Mouse (Mus musculus) cerebellum, postnatal 4 days (tissue): Measurements from ENCODE around the gene Arhgef26.

Source experiments
- DNase-seq, 2 experiments: peaks; one replicate each; pipeline ENCODE4 v3.0.0; 2022; ENCODE audit warnings: low spot score in 2 of 2, mixed read lengths in 1 of 2

Gene Arhgef26

DNA sequence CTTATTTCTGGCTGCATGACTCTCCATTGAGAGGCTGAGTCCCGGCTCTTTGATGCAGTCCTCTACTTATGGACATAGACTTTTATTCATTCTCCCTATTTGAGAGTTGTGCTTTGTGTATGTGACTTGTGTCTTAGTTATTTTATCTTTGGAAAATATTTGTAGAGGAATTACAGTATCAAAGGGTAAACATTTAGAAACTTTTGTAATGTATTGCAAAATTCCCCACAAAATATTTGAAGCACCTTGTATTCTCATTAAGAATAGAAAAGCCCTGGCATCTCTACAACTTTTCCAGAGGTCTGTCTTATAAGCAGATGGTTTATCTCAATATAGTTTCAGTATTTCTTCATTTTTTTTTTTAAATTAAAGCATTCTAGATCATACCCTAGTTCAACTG is 44.7 kb downstream of the Arhgef26 start:
- DNase-seq: no peak

DNA sequence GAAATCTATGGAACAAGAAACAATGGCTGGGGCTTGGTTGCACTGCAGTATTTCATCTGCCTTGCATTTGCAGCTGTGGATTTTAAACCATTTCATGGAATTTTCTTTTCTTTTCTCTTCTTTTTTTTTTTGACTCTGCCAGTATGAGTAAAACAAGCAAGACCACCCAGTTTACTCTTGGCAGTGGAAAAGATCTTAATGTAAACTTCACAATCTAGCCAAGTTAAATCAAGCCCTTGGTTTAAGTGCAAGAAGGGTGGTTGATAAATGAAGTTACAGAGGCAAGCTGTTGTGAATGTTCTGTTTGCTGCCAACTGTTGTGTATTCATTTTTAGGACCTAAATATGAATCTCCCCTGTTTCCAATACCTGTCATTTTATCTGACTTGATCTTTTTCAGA is 54.5 kb downstream of the Arhgef26 start:
- no peak for DNase-seq

DNA sequence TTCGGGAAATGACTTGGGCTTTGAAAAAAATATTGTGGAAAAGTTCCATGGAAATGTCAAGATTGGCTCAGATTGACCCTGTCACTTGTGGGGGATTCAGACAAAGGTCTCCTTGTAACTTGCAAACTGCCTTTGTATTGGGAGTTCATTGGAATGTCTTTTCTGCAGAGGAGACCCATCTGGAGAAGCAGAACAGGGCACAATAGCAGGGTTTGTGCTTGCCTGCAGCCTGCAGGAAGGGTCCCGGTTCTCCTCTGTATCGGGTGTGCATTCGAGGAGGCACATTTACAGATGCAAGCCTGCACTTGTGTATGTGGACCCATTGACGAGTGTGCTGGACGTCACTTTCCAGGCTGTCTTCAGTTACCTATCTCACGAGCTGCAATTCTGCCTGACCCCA is 56.1 kb downstream of the Arhgef26 start:
- DNase-seq: no peak

GRCm38 (mm10) chr3:62395368-62395767 is 57.2 kb downstream of the Arhgef26 start:
- DNase-seq: no peak

DNA sequence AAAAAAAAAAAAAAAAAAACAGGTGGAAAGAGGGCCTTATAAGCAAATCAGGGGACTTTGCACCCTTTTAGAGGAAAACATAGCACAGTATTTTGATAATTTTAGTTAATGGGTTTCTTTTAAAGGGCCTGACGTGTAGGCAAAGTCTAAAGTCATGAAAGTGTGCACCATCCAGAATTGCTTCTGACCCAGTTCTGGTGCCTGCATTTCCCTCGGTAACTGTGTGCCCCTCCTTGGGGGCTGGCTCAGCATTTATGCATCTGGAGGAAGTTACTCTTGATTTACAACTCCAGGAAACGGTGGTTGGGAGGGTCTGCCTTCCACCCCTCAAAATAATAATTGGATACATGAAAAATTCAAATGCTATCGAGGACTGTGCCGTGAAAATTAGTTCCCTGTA is 58.0 kb downstream of the Arhgef26 start:
- DNase-seq: no peak

GRCm38 (mm10) chr3:62398094-62398493 is 60.0 kb downstream of the Arhgef26 start:
- DNase-seq: no peak

DNA sequence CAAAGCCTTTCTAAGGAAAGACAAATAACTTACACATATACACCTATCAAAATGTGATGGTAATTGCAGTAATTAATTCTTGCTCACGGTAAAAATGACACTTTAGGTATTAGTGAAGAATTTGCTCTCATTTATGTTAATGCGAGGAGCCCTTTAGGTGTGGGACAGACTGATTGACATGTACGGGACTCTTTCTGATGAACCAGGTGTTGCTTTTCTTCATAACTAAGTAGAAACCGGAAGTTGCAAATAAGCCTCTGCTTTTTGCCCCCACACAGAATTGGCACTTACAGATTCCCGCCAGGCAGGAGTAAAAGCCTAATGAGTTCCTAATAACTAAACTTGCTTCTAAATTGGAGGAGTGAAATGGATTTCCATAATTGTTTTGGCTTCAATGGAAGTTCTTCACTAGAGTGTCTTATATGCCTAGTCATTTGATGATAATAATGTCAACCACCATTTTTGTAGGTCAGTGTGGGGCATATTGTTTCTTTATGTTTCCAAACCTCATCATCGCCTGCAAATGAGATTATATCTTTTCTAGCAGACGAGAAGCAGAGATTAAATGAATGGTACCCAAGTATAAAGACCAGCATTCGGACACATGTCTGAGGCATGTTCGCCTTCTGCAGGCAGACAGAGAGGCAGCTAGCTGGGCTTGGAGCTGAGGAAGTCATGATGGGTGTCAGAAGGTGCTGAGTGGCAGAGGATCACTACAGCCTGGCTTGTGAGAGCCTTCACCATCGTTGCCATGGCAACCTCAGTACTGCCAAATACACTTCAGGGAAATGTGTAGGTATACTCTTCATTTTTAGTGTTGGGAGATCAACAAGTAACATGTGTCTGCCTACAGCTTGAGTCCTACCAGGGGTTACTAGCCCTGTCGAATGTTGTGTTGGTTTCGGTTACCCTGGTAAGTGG is 61.9 kb downstream of the Arhgef26 start:
- DNase-seq: no peak

GRCm38 (mm10) chr3:62402466-62402865 is 64.3 kb downstream of the Arhgef26 start:
- no peak for DNase-seq

DNA sequence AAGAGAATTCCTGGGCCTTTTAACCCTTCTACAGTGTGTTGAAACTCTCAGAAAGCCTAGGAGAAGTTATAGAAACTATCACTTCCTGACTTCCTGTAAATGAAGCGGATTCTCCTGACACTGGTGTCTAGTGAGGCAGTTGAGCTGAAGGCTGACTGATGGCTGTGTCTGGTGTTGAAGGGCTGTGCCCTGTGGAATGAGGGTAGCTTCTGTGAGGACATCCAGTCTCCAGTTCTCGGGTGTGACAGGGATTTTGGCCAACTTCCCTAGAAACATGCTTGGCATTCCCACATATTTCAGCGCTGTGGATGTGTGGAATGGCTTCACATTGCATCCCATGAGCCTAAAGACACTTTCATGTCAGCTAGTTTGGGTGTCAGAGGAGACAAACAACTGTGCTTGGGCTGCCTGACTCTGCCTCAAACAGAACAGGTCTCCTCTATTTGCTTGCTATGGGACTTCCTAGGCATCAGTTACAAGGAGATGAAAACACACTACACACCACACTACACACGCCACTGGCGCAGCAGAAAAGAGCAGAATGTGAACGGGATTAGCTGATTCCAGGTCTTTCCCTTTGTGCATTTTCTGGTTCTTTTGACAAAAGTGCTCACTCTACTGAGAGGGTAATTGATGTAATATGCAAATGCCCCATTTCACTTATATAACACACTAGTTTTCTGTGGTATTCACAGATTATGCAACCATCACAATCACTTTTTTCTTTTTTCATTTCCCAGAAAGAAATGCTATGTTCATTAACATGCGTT is 66.5 kb downstream of the Arhgef26 start:
- DNase-seq: no peak

- no peak for DNase-seq
These were observed 71.5 kb downstream of the Arhgef26 start for GRCm38 (mm10) chr3:62409555-62410182.

DNA sequence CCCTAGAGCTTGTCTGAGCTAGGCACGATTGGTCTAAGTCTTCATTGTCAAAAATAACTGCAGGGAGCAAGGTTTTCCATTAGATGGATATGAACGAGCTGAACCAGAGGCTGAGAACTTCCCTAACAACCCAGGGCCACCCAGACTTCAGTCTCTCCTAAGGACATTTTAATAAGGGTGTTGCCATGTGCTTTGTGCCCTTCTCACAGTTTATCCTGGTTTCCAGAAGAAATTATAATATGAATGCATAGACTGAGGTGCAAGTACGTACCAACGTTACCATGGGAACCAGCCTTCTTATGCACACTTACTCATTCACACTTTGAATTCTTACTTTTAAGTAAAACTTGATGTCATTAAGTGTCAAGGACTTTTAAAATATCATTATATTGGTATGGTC is 72.3 kb downstream of the Arhgef26 start:
- DNase-seq: no peak

DNA sequence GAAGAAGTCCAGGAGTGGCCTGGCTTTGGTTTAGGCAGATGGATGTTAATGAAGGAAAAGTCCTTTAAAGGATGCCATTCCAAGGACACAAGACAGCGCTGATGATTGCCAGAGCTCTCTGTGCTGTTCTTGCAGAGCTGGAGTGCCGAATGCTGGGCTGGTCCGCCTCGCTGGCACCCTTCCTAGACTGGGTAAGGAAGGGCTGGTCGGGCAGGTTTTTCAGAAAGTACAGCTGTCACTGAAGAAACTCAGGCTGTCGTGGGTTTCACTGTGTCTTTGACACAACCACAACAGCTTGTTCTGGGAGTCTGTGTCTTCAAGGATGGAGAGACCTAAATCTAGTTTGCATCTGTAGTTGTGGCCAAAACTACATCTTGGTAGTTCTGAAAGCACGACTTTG is 74.6 kb downstream of the Arhgef26 start:
- DNase-seq: peak in 1 of 2 experiments; percentile 9

DNA sequence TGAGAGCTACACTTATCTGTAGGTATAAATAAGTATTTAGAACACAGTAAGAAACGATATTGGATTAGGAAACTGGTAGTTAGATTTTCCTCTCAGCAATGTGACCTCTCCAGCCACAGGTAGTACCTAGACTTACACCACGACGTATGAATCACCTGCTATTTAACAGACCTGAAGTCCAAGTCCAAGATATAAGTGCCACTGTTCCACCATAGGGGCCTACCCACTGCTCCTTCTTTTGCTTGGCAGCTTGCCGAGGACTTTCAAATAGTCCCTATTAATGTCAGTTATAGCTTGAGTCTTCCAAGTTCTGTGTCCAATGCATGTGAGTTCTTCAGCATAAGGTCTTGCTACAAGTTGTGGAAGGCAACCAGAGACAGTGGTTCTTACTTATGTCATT is 76.8 kb downstream of the Arhgef26 start:
- no peak for DNase-seq

DNA sequence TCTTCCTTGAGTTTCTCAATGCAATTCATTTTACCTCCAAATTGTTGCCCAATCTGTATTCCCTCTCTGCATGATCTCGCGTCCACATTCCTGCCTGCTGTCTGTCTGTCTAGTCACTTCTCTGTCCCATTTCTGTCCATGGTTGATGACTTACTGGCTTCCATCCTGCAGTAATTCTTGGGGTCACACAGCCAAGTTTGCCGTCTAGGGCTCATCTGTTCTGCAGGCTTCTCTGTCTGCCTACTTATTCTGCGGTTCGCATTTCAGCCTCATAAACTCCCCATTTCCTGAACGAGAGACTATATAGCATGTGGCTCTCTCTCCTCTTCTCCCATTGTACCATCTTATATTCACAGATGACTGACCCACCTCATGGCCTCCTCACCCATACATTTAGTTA is 79.3 kb downstream of the Arhgef26 start:
- no peak for DNase-seq

DNA sequence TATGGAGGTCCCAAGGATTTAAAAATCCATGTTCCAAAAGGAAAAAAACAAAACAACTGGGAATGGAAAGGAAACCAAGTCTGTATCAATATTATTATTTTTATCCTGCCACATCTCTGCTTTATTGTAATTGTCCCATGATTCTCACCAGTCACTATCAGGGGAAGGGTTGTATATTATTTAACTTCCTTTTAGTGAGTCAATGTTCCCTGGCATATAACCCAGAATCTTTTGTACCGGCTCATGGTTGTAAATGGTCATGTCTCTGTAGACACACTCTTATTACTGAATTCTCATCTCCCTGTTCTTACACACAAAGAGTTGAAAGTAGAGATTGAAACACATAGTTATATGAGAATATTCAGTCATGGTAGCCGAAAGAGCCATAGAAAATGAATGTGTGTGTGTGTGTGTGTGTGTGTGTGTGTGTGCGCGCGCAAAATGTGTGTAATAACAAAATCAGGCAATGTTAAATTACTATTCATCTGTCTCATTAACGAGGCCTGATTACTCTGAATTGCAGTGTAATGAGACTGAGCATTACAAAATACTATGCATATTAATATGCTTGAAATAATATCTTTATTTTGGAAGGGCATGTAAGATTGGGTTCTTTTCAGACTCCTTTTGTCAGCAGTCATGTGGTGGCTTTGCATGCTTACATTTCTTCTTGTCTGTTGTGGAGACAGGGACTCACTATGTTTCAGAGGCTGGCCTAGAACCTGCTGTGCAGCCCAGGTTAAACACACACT is 80.4 kb downstream of the Arhgef26 start:
- no peak for DNase-seq

DNA sequence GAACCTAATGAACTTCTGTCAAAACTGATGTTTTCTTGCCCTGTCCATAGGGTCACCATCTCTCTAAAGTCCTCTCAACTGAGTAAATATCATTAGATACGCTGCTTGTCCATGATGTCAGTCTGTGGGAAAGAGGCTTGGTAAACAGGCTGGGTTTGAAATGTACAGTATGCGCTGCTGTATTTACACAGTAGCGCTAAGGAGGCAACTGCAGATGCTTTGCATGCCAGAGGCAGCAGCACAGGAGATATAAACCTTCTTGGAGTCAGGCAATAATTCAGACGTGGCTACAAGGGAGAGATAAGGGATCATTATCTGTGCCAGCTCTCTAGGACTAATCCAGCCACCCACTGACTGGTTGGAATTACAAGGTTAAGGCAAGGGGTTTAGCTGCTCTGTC is 95.5 kb downstream of the Arhgef26 start:
- no peak for DNase-seq

DNA sequence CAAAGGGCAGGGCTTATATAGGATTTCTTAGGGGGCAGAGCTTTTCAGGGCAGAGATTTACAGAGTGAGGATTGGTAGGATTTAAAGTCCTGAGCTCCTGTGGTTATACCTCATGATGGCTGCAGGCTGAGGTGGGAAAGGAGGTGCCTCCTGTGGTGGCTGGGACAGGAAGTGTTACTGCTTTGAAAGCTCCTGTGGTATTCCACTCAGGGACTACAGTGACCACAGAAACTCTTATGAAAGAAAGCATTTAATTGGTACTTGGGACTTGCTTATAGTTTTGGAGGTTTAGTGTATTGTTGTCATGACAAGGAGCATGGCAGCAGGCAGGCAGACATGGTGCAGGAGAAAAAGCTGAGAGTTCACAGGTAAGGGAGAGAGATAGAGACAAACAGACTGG is 97.8 kb downstream of the Arhgef26 start:
- no peak for DNase-seq

GRCm38 (mm10) chr3:62440431-62440969 is 102.4 kb downstream of the Arhgef26 start:
- no peak for DNase-seq

DNA sequence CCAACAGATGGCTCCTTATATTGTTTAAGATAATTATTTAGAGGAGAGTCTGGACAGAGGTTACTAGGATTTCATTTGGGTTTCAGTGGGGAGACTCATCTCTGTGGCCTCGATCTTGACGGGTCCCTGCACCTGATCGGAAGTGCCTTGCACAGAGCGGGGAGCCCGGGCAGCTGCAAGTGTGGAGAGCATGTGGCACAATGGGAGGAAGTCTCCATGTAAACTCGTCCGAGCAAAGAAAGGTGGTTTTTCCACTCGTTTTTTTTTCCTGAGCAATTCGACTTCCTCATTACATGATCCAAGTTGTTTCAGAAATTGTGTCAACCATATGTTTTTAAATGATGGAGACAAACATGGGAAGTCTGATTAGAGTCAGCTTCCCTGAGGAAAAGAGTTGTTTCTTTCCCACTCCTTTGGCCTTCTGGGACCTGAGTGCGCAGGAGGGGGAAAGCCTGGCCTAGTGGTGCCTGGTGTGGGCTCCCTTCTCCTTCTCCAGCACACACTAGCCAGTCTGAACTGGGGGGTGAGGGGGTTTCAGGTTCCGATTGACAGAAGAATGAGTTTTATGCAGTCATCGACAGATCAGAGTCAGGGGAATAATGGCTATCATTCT is 105.5 kb downstream of the Arhgef26 start:
- no peak for DNase-seq

DNA sequence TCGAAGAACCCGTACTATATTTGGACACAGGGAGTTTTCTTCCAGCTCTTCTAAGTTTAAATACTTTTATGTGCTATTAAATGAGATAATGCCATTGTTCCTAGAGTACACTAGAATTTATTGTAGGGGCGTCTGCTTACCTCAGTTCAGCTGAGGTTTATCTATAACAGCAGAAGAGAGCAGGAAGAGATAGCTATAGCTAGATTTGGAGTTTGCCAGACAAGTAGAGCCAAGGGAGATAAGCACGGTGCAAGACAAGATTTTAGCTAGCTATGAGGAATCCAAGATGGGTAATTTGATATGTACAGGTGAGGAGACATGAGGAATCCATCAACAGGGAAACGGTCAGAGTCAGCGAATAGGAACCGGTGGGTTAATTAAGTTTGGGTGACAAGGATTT is 108.1 kb downstream of the Arhgef26 start:
- DNase-seq: no peak

DNA sequence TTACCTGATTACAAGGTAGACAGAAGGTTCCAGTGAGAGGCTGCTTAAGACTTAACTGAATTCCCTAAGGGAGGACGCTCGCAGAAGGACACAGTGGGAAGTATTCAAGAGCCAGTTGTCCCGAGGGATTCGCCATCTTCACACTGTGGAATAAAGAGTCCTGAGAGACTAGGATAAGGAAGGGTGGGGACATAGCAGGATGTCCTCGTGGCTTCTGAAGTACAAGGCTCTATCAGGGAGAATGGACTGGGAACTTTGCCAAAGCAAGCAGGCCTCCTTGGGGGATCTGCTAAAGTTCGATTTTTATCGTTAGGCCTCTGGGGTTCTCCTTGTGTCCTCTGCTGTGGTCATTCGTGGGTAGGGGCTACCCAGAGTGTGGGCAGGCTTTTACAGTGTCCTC is 109.0 kb downstream of the Arhgef26 start:
- DNase-seq: no peak
